Mouse (Mus musculus) MEL (cell line): ENCODE results near the gene Sf3b4. TPM values are rescaled to one million over a fixed set of nuclear protein-coding genes. Genes with fewer than 3 reads are reported as not detected.
A peak's percentile ranks its signal among the peaks of the same experiment; 100 is the strongest.

ENCODE experiments used
- DNase-seq: peaks from one replicate; pipeline ENCODE4 v3.0.0; 2011; ENCODE audit warnings: low read depth, low spot score
- H3K27ac ChIP-seq: 2 replicates; pipeline ENCODE4 v1.5.1; 2012; ENCODE audit warnings: low read depth, mild to moderate bottlenecking, control low read depth, low read length, moderate library complexity; ENCODE audit not compliant: control insufficient read depth
- H3K27me3 ChIP-seq, 2 experiments: fragments of 150-350 bp in 1 of 2; sonication (generic) in 1 of 2; 2 replicates each; pipeline ENCODE4 v1.6.1; 2012; ENCODE audit warnings: low read length in 2 of 2, mild to moderate bottlenecking in 2 of 2, improper control_type of control experiment in 1 of 2, moderate library complexity in 1 of 2; ENCODE audit not compliant: insufficient read depth in 2 of 2, control insufficient read depth in 1 of 2
- H3K36me3 ChIP-seq, 2 experiments: 2 replicates each; pipeline ENCODE4 v1.6.1; 2012 to 2014; ENCODE audit warnings: low read length in 2 of 2, improper control_type of control experiment in 1 of 2, inconsistent platforms in 1 of 2, mild to moderate bottlenecking in 1 of 2; ENCODE audit not compliant: insufficient read depth in 2 of 2, control insufficient read depth in 1 of 2
- H3K4me1 ChIP-seq, 2 experiments: fragments of 150-350 bp in 1 of 2; sonication (generic) in 1 of 2; 2 replicates each; pipeline ENCODE4 v1.6.1; 2012; ENCODE audit warnings: low read length in 2 of 2, improper control_type of control experiment in 1 of 2, mild to moderate bottlenecking in 1 of 2; ENCODE audit not compliant: insufficient read depth in 2 of 2, control insufficient read depth in 1 of 2
- H3K4me3 ChIP-seq, 2 experiments: fragments of 150-350 bp in 1 of 2; sonication (generic) in 1 of 2; 2 replicates each; pipeline ENCODE4 v1.5.1; 2012; ENCODE audit warnings: low read depth in 2 of 2, low read length in 2 of 2, mild to moderate bottlenecking in 2 of 2, moderate library complexity in 2 of 2, control low read depth in 1 of 2, improper control_type of control experiment in 1 of 2; ENCODE audit not compliant: control insufficient read depth in 1 of 2, insufficient read depth in 1 of 2
- H3K79me2 ChIP-seq: 2 replicates; pipeline ENCODE4 v1.6.1; 2012; ENCODE audit warnings: mild to moderate bottlenecking, low read length, moderate library complexity; ENCODE audit not compliant: control insufficient read depth, poor library complexity, insufficient read depth
- H3K9ac ChIP-seq: 2 replicates; pipeline ENCODE4 v1.6.1; 2012; ENCODE audit warnings: low read depth, mild to moderate bottlenecking, control low read depth, low read length, moderate library complexity; ENCODE audit not compliant: control insufficient read depth, poor library complexity, severe bottlenecking
- H3K9me3 ChIP-seq: fragments of 150-350 bp; sonication (generic); replicated peaks from 2 replicates; pipeline ENCODE4 v1.6.1; 2012; ENCODE audit warnings: mild to moderate bottlenecking, low read length, improper control_type of control experiment, moderate library complexity; ENCODE audit not compliant: insufficient read depth
- CHD1 ChIP-seq: IDR thresholded peaks from 2 replicates; pipeline ENCODE4 v1.6.1; 2012; ENCODE audit warnings: low read depth, mild to moderate bottlenecking, inconsistent platforms, low read length, improper control_type of control experiment
- CHD2 ChIP-seq: IDR thresholded peaks from 2 replicates; pipeline ENCODE4 v1.6.1; 2011; ENCODE audit warnings: low read length, improper control_type of control experiment
- CTCF ChIP-seq, 3 experiments: IDR thresholded peaks in 2 of 3; conservative IDR thresholded peaks in 1 of 3; 2 replicates each; pipeline ENCODE4 v1.5.1; 2011 to 2012; ENCODE audit warnings: low read length in 3 of 3, low read depth in 2 of 3, mild to moderate bottlenecking in 2 of 3, improper control_type of control experiment in 1 of 3, inconsistent platforms in 1 of 3, mixed read lengths in 1 of 3, moderate library complexity in 1 of 3; ENCODE audit not compliant: control insufficient read depth in 1 of 3, insufficient read depth in 1 of 3, poor library complexity in 1 of 3, severe bottlenecking in 1 of 3
- ELF1 ChIP-seq: IDR thresholded peaks from 2 replicates; pipeline ENCODE4 v1.6.1; 2014; ENCODE audit warnings: low read depth, mild to moderate bottlenecking, inconsistent platforms, low read length, improper control_type of control experiment, moderate library complexity
- EP300 ChIP-seq, 2 experiments: IDR thresholded peaks; 2 replicates each; pipeline ENCODE4 v1.6.1; 2011; ENCODE audit warnings: improper control_type of control experiment in 2 of 2, low read length in 2 of 2, low read depth in 1 of 2, mild to moderate bottlenecking in 1 of 2
- HCFC1 ChIP-seq: IDR thresholded peaks from 2 replicates; pipeline ENCODE4 v1.6.1; 2012; ENCODE audit warnings: low read depth, mild to moderate bottlenecking, inconsistent platforms, low read length, improper control_type of control experiment, moderate library complexity
- MEF2A ChIP-seq: IDR thresholded peaks from 2 replicates; pipeline ENCODE4 v1.6.1; 2014; ENCODE audit warnings: low read depth, mild to moderate bottlenecking, inconsistent platforms, low read length, improper control_type of control experiment; ENCODE audit not compliant: poor library complexity, insufficient replicate concordance, severe bottlenecking; ENCODE audit errors: extremely low read depth
- NELFE ChIP-seq: IDR thresholded peaks from 2 replicates; pipeline ENCODE4 v1.6.1; 2011; ENCODE audit warnings: low read depth, low read length, improper control_type of control experiment
- NRF1 ChIP-seq: IDR thresholded peaks from 2 replicates; pipeline ENCODE4 v1.6.1; 2014; ENCODE audit warnings: low read depth, mild to moderate bottlenecking, inconsistent platforms, low read length, improper control_type of control experiment, moderate library complexity; ENCODE audit not compliant: poor library complexity, insufficient read depth, severe bottlenecking
- RAD21 ChIP-seq: IDR thresholded peaks from 2 replicates; pipeline ENCODE4 v1.6.1; 2011; ENCODE audit warnings: mild to moderate bottlenecking, low read depth, low read length, improper control_type of control experiment
- RCOR1 ChIP-seq: IDR thresholded peaks from 2 replicates; pipeline ENCODE4 v1.6.1; 2012; ENCODE audit warnings: low read depth, mild to moderate bottlenecking, inconsistent platforms, low read length, improper control_type of control experiment
- SIN3A ChIP-seq: IDR thresholded peaks from 2 replicates; pipeline ENCODE4 v1.6.1; 2012; ENCODE audit warnings: low read length, improper control_type of control experiment, inconsistent platforms
- SMC3 ChIP-seq: IDR thresholded peaks from 2 replicates; pipeline ENCODE4 v1.6.1; 2011; ENCODE audit warnings: low read depth, low read length, improper control_type of control experiment
- TCF12 ChIP-seq: IDR thresholded peaks from 2 replicates; pipeline ENCODE4 v1.6.1; 2014; ENCODE audit warnings: low read depth, mild to moderate bottlenecking, inconsistent platforms, low read length, improper control_type of control experiment, moderate library complexity
- UBTF ChIP-seq: IDR thresholded peaks from 2 replicates; pipeline ENCODE4 v1.6.1; 2012; ENCODE audit warnings: low read depth, mild to moderate bottlenecking, inconsistent platforms, low read length, improper control_type of control experiment, moderate library complexity, borderline replicate concordance; ENCODE audit not compliant: insufficient read depth
- ZC3H11A ChIP-seq: IDR thresholded peaks from 2 replicates; pipeline ENCODE4 v1.6.1; 2012; ENCODE audit warnings: low read depth, mild to moderate bottlenecking, inconsistent platforms, low read length, improper control_type of control experiment
- ZMIZ1 ChIP-seq: IDR thresholded peaks from 2 replicates; pipeline ENCODE4 v1.6.1; 2012; ENCODE audit warnings: low read depth, mild to moderate bottlenecking, inconsistent platforms, low read length, improper control_type of control experiment, moderate library complexity
- polyA plus RNA-seq, 2 experiments: library from polyadenylated mRNA; stranded (reverse) in 1 of 2; unstranded in 1 of 2; fragments of >175 nt in 1 of 2; fragments of >200 nt in 1 of 2; gene quantifications; 2 replicates each; pipeline versions ENCODE4 v1.2.1 to v1.2.4; 2012; ENCODE audit warnings: low replicate concordance in 2 of 2, low read depth in 1 of 2; ENCODE audit not compliant: insufficient read length in 2 of 2, insufficient read depth in 1 of 2, missing spikeins in 1 of 2
- total RNA-seq: library from RNA; depleted of rRNA; stranded (reverse); fragments of 300-350 nt; gene quantifications from 2 replicates; pipeline ENCODE4 v1.2.3, GENCODE M21; 2012

Sf3b4 gene
- total and polyA plus RNA-seq, 3 experiments: 102 to 423 (median 157) TPM

GRCm38 (mm10) chr3:96195616-96196313 is 23.6 kb downstream of the Sf3b4 start (continued):
- no peak for TF ChIP-seq NRF1
- no peak; a peak in 1 of 4 replicates for TF ChIP-seq EP300 (IDR thresholded peaks at IDR 0.05; ENCODE audit: low read depth in 1 of 2, low read length in 2 of 2)
- 0 out of 2 replicates have a peak, but pooled peaks have one; percentile 28 for TF ChIP-seq RCOR1
- TF ChIP-seq SMC3: peak; percentile 37; the same call in 1 of the 2 replicates
- TF ChIP-seq ZMIZ1: 0 out of 2 replicates have a peak, but pooled peaks have one; percentile 13
- TF ChIP-seq ZC3H11A: peak; percentile 37
- TF ChIP-seq ELF1: no peak
- peak; percentile 49 for TF ChIP-seq HCFC1

- H3K4me1 ChIP-seq: peaks cover 12 to 22% of the 10 kb centered on the region in 2 experiments
- peak; percentile 75 for DNase-seq
- TF ChIP-seq RAD21 (no peak), SIN3A (no peak), CHD1 (0 out of 2 replicates have a peak, but pooled peaks have one; percentile 26), CHD2 (no peak), ZMIZ1 (no peak), NRF1 (peak; percentile 27; the same call in 1 of the 2 replicates), NELFE (no peak), TCF12 (no peak), CTCF (IDR thresholded peaks at IDR 0.05 in 2 of 3, conservative IDR thresholded peaks at IDR 0.05 in 1 of 3; ENCODE audit: control insufficient read depth in 1 of 3, insufficient read depth in 1 of 3, low read depth in 2 of 3, low read length in 3 of 3, poor library complexity in 1 of 3, severe bottlenecking in 1 of 3) (no peak), UBTF (no peak), MEF2A (no peak)
- no peaks in the 10 kb centered on the region for H3K9me3 ChIP-seq
- peaks cover 0 to 16% of the 10 kb centered on the region in 2 experiments; a peak in 2 of 4 replicates for H3K36me3 ChIP-seq
- H3K9ac ChIP-seq: peak overlapping the region; percentile 72
- peaks cover 9% of the 10 kb centered on the region; the same call in 1 of the 2 replicates for H3K79me2 ChIP-seq
- no peaks in the 10 kb centered on the region for H3K27me3 ChIP-seq
- peak overlapping the region; percentile 60 to 61 for H3K4me3 ChIP-seq
- H3K27ac ChIP-seq: peak overlapping the region; percentile 87
Observed at GRCm38 (mm10) chr3:96196437-96197128, 24.5 kb downstream of the Sf3b4 start.
